Mouse (Mus musculus): ENCODE measurements around the gene Kntc1.

GRCm38 (mm10) chr5:123827659-123828091 lies 78.2 kb downstream of the Kntc1 start:
- TF ChIP-seq POLR2A (IDR thresholded peaks at IDR 0.05; ENCODE audit: low read depth, low read length): no peak
- peak; percentile 23; the same call in 1 of the 2 replicates for TF ChIP-seq CTCF (IDR thresholded peaks at IDR 0.05; ENCODE audit: extremely low read depth, insufficient read length, insufficient replicate concordance, low read depth, low read length)
